In genomic region chr13:64438863-64439452, GRCm38 (mm10) we compare ENCODE assay signal across 9 mouse cellular contexts. TPM values are rescaled to one million over a fixed set of nuclear protein-coding genes. Genes with fewer than 3 reads are reported as not detected.
DNase-seq lines count a peak whose midpoint lies in the region; ATAC-seq and TF ChIP-seq lines count a peak whose summit lies in the region.
"Had no signal": no experiment of that assay in that cellular context is flagged by ENCODE, and none has a peak within 500 bp of the region (broad histone marks: within the 10 kb centered on the region; RNA-seq: fewer than 3 reads in every experiment).

No protein-coding gene starts in this region.

- H3K9me3 ChIP-seq in forebrain, embryonic 13.5 days (replicated peaks) = no peaks in the 10 kb centered on the region
- no peaks in the 10 kb centered on the region for H3K9me3 ChIP-seq in neural tube, embryonic 15.5 days (replicated peaks)

- peak; percentile 41 for ATAC-seq in forebrain, embryonic 13.5 days
- ATAC-seq in neural tube, embryonic 15.5 days (ENCODE audit: low FRiP score) = peak; percentile 56; the same call in 1 of the 2 replicates

- H3K9ac ChIP-seq in forebrain, embryonic 13.5 days = no peak overlapping the region
- no peak overlapping the region for H3K9ac ChIP-seq in neural tube, embryonic 15.5 days (replicated peaks)

- H3K36me3 ChIP-seq in forebrain, embryonic 13.5 days (ENCODE audit: poor library complexity, severe bottlenecking) = peaks cover 12% of the 10 kb centered on the region; the same call in 1 of the 2 replicates
- peaks cover 14% of the 10 kb centered on the region; the same call in 1 of the 2 replicates for H3K36me3 ChIP-seq in neural tube, embryonic 15.5 days
- no peaks in the 10 kb centered on the region for H3K36me3 ChIP-seq in thymus, adult 2 months (ENCODE audit: control insufficient read depth, insufficient read depth, low read length)

- peak; percentile 76 for DNase-seq in ES-CJ7 (ENCODE audit: low read depth, low spot score)
- peak; percentile 62 for DNase-seq in c-Kit-positive CD71-positive TER-119-negative erythroid progenitor cells, embryonic 14.5 days (ENCODE audit: low read depth)
- DNase-seq in heart, postnatal 36 days = peak; percentile 72 to 75
- peak; percentile 53 for DNase-seq in large intestine, adult 2 months (ENCODE audit: low read depth, low spot score)
- DNase-seq in lung, adult 2 months = peak; percentile 67
- DNase-seq in thymus, adult 2 months = peak; percentile 77

- 58% methylated on average over 9 of the region's 9 CpGs for WGBS in forebrain, embryonic 13.5 days
- 57% methylated on average over 9 of the region's 9 CpGs for WGBS in large intestine, adult 2 months
- 54% methylated on average over 9 of the region's 9 CpGs for WGBS in lung, adult 2 months
- 57% methylated on average over 9 of the region's 9 CpGs for WGBS in neural tube, embryonic 15.5 days
- whole genome bisulfite sequencing in thymus, adult 2 months = 63% methylated on average over 9 of the region's 9 CpGs

- peak; percentile 65 for TF ChIP-seq CTCF in lung, adult 2 months (IDR thresholded peaks at IDR 0.05; ENCODE audit: insufficient read depth, low read length)
- TF ChIP-seq CTCF in thymus, adult 2 months (IDR thresholded peaks at IDR 0.05; ENCODE audit: borderline replicate concordance, control insufficient read depth, extremely low read depth, insufficient read depth, low read length, poor library complexity) = peak; percentile 41; the same call in 1 of the 2 replicates

- TF ChIP-seq POLR2A in lung, adult 2 months (IDR thresholded peaks at IDR 0.05; ENCODE audit: borderline replicate concordance, extremely low read depth, low read depth, low read length) = no peak
- no peak for TF ChIP-seq POLR2A in thymus, adult 2 months (IDR thresholded peaks at IDR 0.05; ENCODE audit: control insufficient read depth, extremely low read depth, insufficient read depth, low read length, poor library complexity)

- H3K4me3 ChIP-seq in forebrain, embryonic 13.5 days = no peak overlapping the region
- H3K4me3 ChIP-seq in lung, adult 2 months (replicated peaks; ENCODE audit: extremely low read depth, low read depth, low read length) = no peak overlapping the region
- no peak overlapping the region for H3K4me3 ChIP-seq in neural tube, embryonic 15.5 days (replicated peaks)
- H3K4me3 ChIP-seq in thymus, adult 2 months (ENCODE audit: control insufficient read depth, insufficient read depth, low read length) = no peak overlapping the region

- H3K4me1 ChIP-seq in forebrain, embryonic 13.5 days = no peaks in the 10 kb centered on the region
- H3K4me1 ChIP-seq in lung, adult 2 months (ENCODE audit: control insufficient read depth, insufficient read depth, low read length) = no peaks in the 10 kb centered on the region
- H3K4me1 ChIP-seq in neural tube, embryonic 15.5 days = 0 out of 2 replicates have a peak, but pooled peaks cover 2% of the 10 kb centered on the region
- H3K4me1 ChIP-seq in thymus, adult 2 months (replicated peaks; ENCODE audit: control insufficient read depth, insufficient read depth, low read length) = no peaks in the 10 kb centered on the region

- no peaks in the 10 kb centered on the region for H3K27me3 ChIP-seq in forebrain, embryonic 13.5 days
- H3K27me3 ChIP-seq in neural tube, embryonic 15.5 days (replicated peaks) = no peaks in the 10 kb centered on the region
- no peaks in the 10 kb centered on the region for H3K27me3 ChIP-seq in thymus, adult 2 months (ENCODE audit: control insufficient read depth, insufficient read depth, low read length)

- intact Hi-C loops in heart, postnatal 36 days (cut with DNase I) = loop anchor here (1.0 to 2.0 kb wide), 2 partner anchors 124 to 190 kb away; no protein-coding TSS in a partner anchor

- no peak overlapping the region for H3K4me2 ChIP-seq in forebrain, embryonic 13.5 days
- no peak overlapping the region for H3K4me2 ChIP-seq in neural tube, embryonic 15.5 days

- H3K27ac ChIP-seq in forebrain, embryonic 13.5 days = no peak overlapping the region
- no peak overlapping the region for H3K27ac ChIP-seq in neural tube, embryonic 15.5 days (replicated peaks)
- no peak overlapping the region for H3K27ac ChIP-seq in thymus, adult 2 months (ENCODE audit: control insufficient read depth, insufficient read depth, low read length)

RNA-seq across cellular contexts. Expression of gene Cdk20, which starts 6.8 kb away (rescaled TPM):
- 14.9 and 16.2 TPM in 2 replicates for polyA plus RNA-seq in forebrain, embryonic 13.5 days (2015; fragmentation: Nextera tagmentation; extraction: Ambion mirVana)
- total RNA-seq in heart, postnatal 36 days (2021) = 1 to 10 TPM; 2.2 to 2.7 TPM
- polyA plus RNA-seq in large intestine, adult 2 months (2012; rRNA removed) = 5.3 and 6.3 TPM in 2 replicates
- polyA plus RNA-seq in lung, adult 2 months (2012; rRNA removed) = 17.0 and 20.1 TPM in 2 replicates
- polyA plus RNA-seq in neural tube, embryonic 15.5 days (2015; fragmentation: Nextera tagmentation; extraction: Ambion mirVana) = 23.5 and 32.1 TPM in 2 replicates
- polyA plus RNA-seq in thymus, adult 2 months (2012; rRNA removed) = 128 and 129 TPM in 2 replicates

RNA-seq across cellular contexts. Expression of gene Fam240b, which starts 58.6 kb away (rescaled TPM):
- not detected in 2 replicates for polyA plus RNA-seq in forebrain, embryonic 13.5 days (2015; fragmentation: Nextera tagmentation; extraction: Ambion mirVana)
- total RNA-seq in heart, postnatal 36 days (2021) = not detected
- polyA plus RNA-seq in large intestine, adult 2 months (2012; rRNA removed) = not detected in 2 replicates
- not detected in 2 replicates for polyA plus RNA-seq in lung, adult 2 months (2012; rRNA removed)
- polyA plus RNA-seq in neural tube, embryonic 15.5 days (2015; fragmentation: Nextera tagmentation; extraction: Ambion mirVana) = 0.33 and 0.46 TPM in 2 replicates
- not detected in 2 replicates for polyA plus RNA-seq in thymus, adult 2 months (2012; rRNA removed)
- polyA plus RNA-seq: frontal cortex, adult 2 months had no signal
